Mouse (Mus musculus) lung, embryonic 15.5 days (tissue): ENCODE measurements around the gene Tmed11. TPM values are rescaled to one million over a fixed set of nuclear protein-coding genes. Genes with fewer than 3 reads are reported as not detected.
"Not testable (repeated sequence)": the region's sequence is repeated elsewhere in the genome, so short reads cannot be mapped to it uniquely, and the experiment has no call there.

ENCODE experiments used
- ATAC-seq: fragments of 200-750 bp; cut with Nextera tagmentation; 2 replicates; pipeline ENCODE4 v1.8.0; 2017; ENCODE audit warnings: moderate number of reproducible peaks, borderline replicate concordance; ENCODE audit not compliant: low FRiP score, low TSS enrichment; ENCODE audit errors: extremely low read depth
- H3K27ac ChIP-seq: fragments of 300-500 bp; sonication (generic); 2 replicates; pipeline ENCODE4 v1.5.1; 2015; ENCODE audit warnings: moderate library complexity, mild to moderate bottlenecking, inconsistent platforms
- H3K27me3 ChIP-seq: fragments of 300-500 bp; sonication (generic); 2 replicates; pipeline ENCODE4 v1.6.1; 2015; ENCODE audit warnings: inconsistent platforms
- H3K36me3 ChIP-seq: fragments of 300-500 bp; sonication (generic); 2 replicates; pipeline ENCODE4 v1.6.1; 2015; ENCODE audit warnings: inconsistent platforms
- H3K4me1 ChIP-seq: fragments of 300-500 bp; sonication (generic); 2 replicates; pipeline ENCODE4 v1.6.1; 2015; ENCODE audit warnings: inconsistent platforms
- H3K4me2 ChIP-seq: fragments of 300-500 bp; sonication (generic); 2 replicates; pipeline ENCODE4 v1.6.1; 2015; ENCODE audit warnings: inconsistent platforms, mild to moderate bottlenecking, moderate library complexity
- H3K4me3 ChIP-seq: fragments of 300-500 bp; sonication (generic); 2 replicates; pipeline ENCODE4 v1.5.1; 2015; ENCODE audit warnings: mild to moderate bottlenecking, inconsistent platforms
- H3K9ac ChIP-seq: fragments of 300-500 bp; sonication (generic); 2 replicates; pipeline ENCODE4 v1.6.1; 2015; ENCODE audit warnings: inconsistent platforms
- H3K9me3 ChIP-seq: fragments of 300-500 bp; sonication (generic); 2 replicates; pipeline ENCODE4 v1.6.1; 2016; ENCODE audit warnings: inconsistent platforms
- WGBS: fragments of 180-500 bp; shearing (Covaris S2); methylation state at CpG from one replicate; pipeline ENCODE4 v1.1.7; 2015; 5-methylcytosine and 5-hydroxymethylcytosine counted together
- polyA plus RNA-seq: library from polyadenylated mRNA; unstranded; fragments of >200 nt; fragmentation: Nextera tagmentation; extraction: Ambion mirVana; gene quantifications from 2 replicates; pipeline ENCODE4 v1.2.1, GENCODE M21; 2015

The Tmed11 gene
- not detected in 2 replicates for polyA plus RNA-seq

DNA sequence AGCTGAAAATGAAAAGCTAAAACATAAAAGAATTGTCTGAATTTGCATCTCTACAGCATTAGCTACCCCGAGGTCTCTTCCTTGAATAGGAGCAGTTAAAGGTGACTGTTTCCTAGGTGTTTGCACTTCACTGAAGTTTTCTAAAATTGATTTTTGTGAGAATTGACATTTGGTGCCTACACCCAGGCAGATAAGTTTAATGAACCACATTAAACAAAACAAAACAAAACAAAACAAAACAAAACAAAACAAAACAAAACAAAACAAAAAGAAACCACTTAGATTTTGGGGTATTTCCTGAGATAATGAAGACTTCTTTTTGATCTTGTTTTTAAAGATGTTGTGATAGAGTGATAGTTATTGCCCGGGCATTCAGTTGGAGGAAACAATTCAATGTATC lies at the start of gene Tmed11:
Tmed11 (minus strand) TSS at position 101 of the 400 bp plus-strand sequence.
- 67% methylated on average over 2 of the region's 2 CpGs for WGBS
- ATAC-seq, H3K36me3 ChIP-seq, H3K27me3 ChIP-seq, H3K4me1 ChIP-seq, H3K9me3 ChIP-seq, H3K4me2 ChIP-seq, H3K27ac ChIP-seq, H3K9ac ChIP-seq, H3K4me3 ChIP-seq: not testable (repeated sequence)

DNA sequence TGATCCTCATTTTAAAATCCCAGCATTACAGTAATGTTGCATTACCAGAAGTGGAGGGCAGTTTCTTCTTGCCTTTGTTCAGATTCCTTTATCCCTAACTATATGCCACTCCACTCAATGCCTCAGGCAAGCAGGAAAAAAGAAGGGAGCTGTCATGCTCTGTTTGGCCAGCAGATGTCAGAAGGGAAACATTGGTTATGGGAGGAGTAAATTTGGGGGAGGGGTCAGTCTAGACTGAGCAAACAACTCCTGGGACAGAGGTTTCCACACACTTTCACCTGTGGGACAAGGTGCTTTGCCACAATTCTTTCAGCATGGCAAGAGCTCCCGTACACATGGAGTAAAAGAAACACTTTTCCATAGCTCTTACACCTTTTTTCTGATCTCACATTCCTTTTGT lies 41.0 kb upstream of the Tmed11 start:
- Histone ChIP-seq H3K4me1 (no peaks in the 10 kb centered on the region), H3K27ac (no peak overlapping the region), H3K27me3 (no peaks in the 10 kb centered on the region), H3K36me3 (no peaks in the 10 kb centered on the region), H3K9ac (no peak overlapping the region), H3K4me3 (no peak overlapping the region), H3K4me2 (no peak overlapping the region), H3K9me3 (no peaks in the 10 kb centered on the region)
- 45% methylated on average over 1 of the region's 1 CpGs for WGBS
- no peak for ATAC-seq

DNA sequence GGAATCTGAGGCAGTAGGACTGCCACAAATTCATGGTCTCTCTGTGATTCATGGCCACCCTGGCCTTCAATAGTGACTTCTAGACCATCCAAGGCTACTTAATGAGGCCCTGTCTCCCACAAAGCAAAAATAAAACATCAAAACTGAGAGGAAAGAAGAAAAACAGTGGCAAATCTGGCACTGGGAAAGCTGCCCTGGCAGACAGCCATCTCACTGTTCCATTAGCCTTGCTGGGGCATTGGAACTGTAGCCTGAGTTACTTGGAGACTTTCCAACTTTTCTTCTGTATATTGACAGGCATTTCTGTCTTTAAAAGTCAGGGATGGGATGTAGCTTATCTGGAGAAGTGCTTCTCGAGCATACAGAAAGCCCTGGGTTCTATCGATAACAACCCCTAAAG lies 28.1 kb upstream of the Tmed11 start:
- Histone ChIP-seq H3K36me3 (no peaks in the 10 kb centered on the region), H3K27me3 (no peaks in the 10 kb centered on the region), H3K9me3 (no peaks in the 10 kb centered on the region), H3K9ac (no peak overlapping the region), H3K4me2 (no peak overlapping the region), H3K4me3 (no peak overlapping the region), H3K4me1 (no peaks in the 10 kb centered on the region), H3K27ac (no peak overlapping the region)
- WGBS, result 71% methylated on average over 2 of the region's 2 CpGs
- no peak for ATAC-seq

DNA sequence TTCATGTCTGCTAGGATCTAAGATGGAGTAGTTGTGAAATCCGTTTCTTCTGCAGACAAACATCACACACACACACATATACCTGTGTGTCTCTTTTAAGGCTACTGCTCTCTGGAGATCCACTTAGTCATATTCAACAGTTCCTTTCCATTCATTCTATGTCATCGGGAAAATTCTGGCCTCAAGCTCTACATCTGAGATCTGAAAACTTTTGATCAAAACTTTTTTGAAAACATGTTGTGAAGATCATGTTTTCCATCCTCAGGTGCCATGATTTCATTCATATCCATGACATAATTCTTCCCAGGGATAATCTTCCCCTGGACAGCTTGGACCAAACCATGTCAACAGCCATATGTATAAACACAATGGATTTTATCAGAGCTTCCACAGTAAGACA lies 13.6 kb upstream of the Tmed11 start, which contains the start of gene Vmn2r8:
Vmn2r8 (minus strand) TSS at position 101 of the 400 bp plus-strand sequence.
- WGBS, result 70% methylated on average over 2 of the region's 2 CpGs
- H3K9me3 ChIP-seq, ATAC-seq, H3K4me2 ChIP-seq, H3K27me3 ChIP-seq, H3K9ac ChIP-seq, H3K36me3 ChIP-seq, H3K27ac ChIP-seq, H3K4me3 ChIP-seq, H3K4me1 ChIP-seq: not testable (repeated sequence)

DNA sequence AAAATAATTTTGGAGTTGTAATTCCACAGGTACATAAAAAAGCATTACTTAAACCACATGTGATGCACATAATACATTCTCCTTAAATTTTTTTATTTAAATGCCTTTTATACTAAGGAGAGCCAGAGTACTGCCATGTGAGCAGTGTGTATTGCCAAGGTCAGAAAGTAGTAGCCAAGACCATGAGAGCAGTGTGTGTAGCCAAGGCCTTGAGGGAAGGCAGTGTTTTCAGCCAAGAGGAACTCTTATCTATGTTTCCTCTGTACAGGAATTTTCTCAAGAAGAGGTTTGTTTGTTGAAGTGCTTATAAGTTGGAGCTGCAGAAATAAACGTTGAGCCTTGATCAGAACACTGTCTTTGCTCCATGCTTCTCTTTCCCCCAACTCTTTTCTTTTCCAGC lies 8.5 kb upstream of the Tmed11 start:
- no peak overlapping the region for H3K4me3 ChIP-seq
- H3K36me3 ChIP-seq, result no peaks in the 10 kb centered on the region
- H3K9me3 ChIP-seq, result no peaks in the 10 kb centered on the region
- no peak overlapping the region for H3K27ac ChIP-seq
- H3K27me3 ChIP-seq, result no peaks in the 10 kb centered on the region
- no peak overlapping the region for H3K4me2 ChIP-seq
- no peak overlapping the region for H3K9ac ChIP-seq
- WGBS, result 12% methylated on average over 1 of the region's 1 CpGs
- no peak; the same call in 1 of the 2 replicates for ATAC-seq
- no peaks in the 10 kb centered on the region for H3K4me1 ChIP-seq

DNA sequence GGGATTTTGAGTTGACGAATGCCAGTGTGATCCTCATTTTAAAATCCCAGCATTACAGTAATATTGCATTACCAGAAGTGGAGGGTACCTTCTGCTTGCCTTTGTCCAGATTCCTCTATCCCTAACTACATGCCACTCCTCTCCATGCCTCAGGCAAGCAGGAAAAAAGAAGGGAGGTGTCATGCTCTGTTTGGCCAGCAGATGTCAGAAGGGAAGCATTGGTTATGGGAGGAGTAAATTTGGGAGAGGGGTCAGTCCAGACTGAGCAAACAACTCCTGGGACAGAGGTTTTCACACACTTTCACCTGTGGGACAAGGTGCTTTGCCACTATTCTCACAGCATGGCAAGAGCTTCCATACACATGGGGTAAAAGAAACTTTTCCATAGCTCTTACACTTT lies 4.8 kb downstream of the Tmed11 start:
- H3K36me3 ChIP-seq, ATAC-seq, H3K9me3 ChIP-seq, H3K4me3 ChIP-seq, H3K27ac ChIP-seq, H3K27me3 ChIP-seq, H3K9ac ChIP-seq, H3K4me1 ChIP-seq, H3K4me2 ChIP-seq: not testable (repeated sequence)
- WGBS, result 40% methylated on average over 1 of the region's 1 CpGs

DNA sequence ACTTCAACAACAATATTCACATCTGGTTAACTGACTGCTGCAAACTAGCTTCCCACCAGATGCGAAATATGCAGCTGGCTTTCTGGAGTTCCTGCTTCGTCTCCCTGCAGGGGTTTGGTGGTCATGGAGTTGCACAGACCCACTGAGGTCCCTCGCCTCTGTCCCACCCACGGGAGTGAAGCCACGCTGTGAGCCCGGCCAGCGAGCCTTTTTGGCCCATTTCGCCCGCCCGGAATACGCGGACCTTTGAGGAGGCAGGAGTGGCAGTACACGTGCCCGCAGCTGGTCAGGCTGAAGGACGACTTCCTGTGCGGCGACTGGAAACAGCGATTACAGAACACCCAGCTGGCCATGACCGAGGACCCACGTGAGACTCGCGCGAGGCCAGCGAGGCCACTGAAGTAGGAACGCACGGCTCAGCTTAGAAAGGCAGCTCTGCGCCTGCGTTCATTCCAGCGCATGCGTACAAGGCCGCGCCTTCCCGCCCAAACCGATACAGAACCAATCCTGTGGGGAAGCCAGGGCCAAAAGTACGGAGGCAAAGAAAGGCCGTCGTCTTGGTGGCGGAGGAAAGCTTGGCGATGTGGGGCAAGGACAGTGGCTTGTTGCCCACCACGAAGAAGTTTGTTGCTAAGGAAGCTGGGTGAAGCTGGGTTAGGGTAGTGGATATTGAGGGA lies 20.4 kb downstream of the Tmed11 start, which contains the start of gene Rnf212:
Rnf212 (minus strand) TSS at position 353 of the 677 bp plus-strand sequence.
- Histone ChIP-seq H3K27ac (no peak within 1 kb of the TSS), H3K9me3 (no peaks in the 10 kb centered on the region), H3K4me2 (no peak within 1 kb of the TSS), H3K9ac (no peak within 1 kb of the TSS), H3K36me3 (no peaks in the 10 kb centered on the region), H3K4me1 (no peaks in the 10 kb centered on the region), H3K27me3 (no peaks in the 10 kb centered on the region), H3K4me3 (no peak within 1 kb of the TSS)
- 74% methylated on average over 40 of the region's 40 CpGs for WGBS
- ATAC-seq, result no peak

DNA sequence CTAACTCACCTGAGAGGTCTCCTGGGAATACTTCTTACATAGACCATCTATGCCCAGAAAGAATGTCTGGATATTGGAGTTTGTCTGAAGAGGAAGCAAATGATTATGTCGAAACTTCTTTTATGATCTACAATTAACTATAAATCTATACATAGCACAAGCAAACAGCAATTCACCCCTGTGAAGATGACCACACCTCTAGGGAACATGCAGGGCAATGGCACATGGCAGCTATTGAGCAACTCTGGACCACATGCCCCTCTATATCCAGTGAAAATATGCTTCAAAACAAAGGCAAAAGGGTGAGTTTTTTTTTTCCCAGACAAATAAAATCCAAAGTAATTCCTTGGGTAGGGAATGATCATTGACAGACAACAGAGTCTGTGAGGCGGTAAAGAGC lies 35.2 kb downstream of the Tmed11 start:
- Histone ChIP-seq H3K36me3 (no peaks in the 10 kb centered on the region), H3K27me3 (no peaks in the 10 kb centered on the region), H3K4me2 (no peak overlapping the region), H3K9me3 (no peaks in the 10 kb centered on the region), H3K27ac (no peak overlapping the region), H3K4me3 (no peak overlapping the region), H3K9ac (no peak overlapping the region), H3K4me1 (no peaks in the 10 kb centered on the region)
- no peak for ATAC-seq
- 77% methylated on average over 2 of the region's 2 CpGs for WGBS

DNA sequence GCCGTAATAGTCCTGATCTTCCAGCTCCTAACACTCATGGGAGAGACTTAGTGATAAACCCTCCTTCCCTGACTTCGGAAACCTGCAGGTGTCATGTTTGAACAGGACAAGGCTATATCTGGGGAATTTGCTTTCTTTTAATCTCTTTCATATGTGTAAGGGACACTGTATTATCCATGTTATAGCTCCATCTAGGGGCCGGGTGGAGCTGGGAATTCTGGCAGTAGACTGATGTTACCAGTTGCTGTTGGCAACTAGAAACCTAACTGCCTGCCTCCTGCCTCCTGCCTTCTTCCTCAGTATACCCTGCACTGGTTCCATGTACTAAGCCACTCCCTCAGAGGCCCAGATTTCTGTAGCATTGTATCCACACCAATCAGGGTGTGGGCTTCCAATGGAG lies 36.8 kb downstream of the Tmed11 start:
- no peak for ATAC-seq
- H3K4me3 ChIP-seq, result no peak overlapping the region
- no peaks in the 10 kb centered on the region for H3K36me3 ChIP-seq
- H3K27ac ChIP-seq, result no peak overlapping the region
- no peaks in the 10 kb centered on the region for H3K27me3 ChIP-seq
- WGBS, result 38% methylated on average over 3 of the region's 3 CpGs
- no peaks in the 10 kb centered on the region for H3K9me3 ChIP-seq
- no peak overlapping the region for H3K9ac ChIP-seq
- H3K4me2 ChIP-seq, result no peak overlapping the region
- H3K4me1 ChIP-seq, result no peaks in the 10 kb centered on the region

DNA sequence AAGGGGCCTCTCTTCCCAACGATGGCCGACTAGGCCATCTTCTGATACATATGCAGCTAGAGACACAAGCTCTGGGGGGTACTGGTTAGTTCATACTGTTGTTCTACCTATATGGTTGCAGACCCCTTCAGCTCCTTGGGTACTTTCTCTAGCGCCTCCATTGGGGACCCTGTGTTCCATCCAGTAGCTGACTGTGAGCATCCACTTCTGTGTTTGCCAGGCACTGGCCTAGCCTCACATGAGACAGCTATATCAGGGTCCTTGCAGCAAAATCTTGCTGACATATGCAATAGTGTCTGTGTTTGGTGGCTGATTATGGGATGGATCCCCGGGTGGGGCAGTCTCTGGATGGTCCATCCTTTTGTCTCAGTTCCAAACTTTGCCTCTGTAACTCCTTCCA lies 43.9 kb downstream of the Tmed11 start:
- not testable (repeated sequence) for H3K4me2 ChIP-seq, H3K4me1 ChIP-seq, H3K27ac ChIP-seq, H3K9ac ChIP-seq, H3K36me3 ChIP-seq, H3K4me3 ChIP-seq, H3K9me3 ChIP-seq, ATAC-seq, H3K27me3 ChIP-seq
- WGBS, result 72% methylated on average over 4 of the region's 4 CpGs

DNA sequence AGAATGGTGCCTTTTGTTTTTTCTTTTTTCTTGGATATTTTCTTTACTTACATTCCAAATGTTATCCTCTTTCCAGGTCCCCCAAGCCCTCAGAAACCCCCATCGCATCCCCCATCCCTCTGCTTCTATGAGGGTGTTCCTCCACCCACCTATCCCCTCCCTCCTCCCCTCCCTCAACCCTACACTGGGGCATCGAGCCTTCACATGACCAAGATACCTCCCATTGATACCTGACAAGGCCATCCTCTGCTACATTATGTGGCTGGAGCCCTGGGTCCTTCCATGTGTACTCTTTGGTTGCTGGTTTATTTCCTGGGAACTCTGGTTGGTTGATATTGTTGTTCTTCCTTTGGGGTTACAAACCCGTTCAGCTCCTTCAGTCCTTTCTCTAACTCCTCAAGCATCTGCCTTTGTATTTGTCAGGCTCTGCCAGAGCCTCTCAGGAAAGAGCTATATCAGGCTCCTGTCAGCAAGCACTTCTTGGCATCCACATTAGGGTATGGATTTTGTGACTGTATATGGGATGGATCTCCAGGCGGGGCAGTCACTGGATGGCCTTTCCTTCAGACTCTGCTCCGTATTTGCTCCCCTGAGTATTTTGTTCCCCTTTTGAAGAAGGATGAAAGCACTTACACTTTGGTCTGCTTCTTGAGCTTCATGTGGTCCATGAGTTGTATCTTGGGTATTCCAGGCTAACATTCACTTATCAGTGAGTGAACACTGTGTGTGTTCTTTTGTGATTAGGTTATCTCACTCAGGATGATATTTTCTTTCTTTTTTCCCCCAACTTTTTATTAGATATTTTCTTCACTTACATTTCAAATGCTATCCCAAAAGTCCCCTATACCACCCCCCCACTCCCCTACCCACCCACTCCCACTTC lies 44.6 kb downstream of the Tmed11 start:
- 73% methylated on average over 5 of the region's 5 CpGs for WGBS
- no peaks in the 10 kb centered on the region for H3K27me3 ChIP-seq

DNA sequence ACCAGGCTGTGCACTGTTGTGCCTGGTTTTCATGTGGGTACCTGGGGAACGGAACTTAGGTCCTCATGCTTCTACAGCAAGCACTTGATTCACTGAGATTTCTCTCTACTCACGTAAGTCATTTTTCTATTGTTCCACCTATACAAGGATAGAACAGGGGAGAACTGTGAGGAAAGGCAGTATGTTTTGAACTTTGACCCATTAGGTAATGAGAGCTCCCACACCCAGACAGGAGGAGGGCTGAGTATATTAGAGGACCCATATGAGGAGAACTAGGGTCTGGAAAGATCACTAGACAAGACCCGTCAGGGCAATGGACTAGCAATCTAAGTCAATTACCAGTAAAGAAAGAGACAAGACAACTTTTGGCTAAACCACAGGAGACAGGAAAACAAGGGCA lies 50.5 kb downstream of the Tmed11 start:
- Histone ChIP-seq H3K4me3 (no peak overlapping the region), H3K27ac (no peak overlapping the region), H3K9me3 (no peaks in the 10 kb centered on the region), H3K9ac (no peak overlapping the region), H3K4me2 (no peak overlapping the region), H3K36me3 (no peaks in the 10 kb centered on the region), H3K27me3 (no peaks in the 10 kb centered on the region), H3K4me1 (no peaks in the 10 kb centered on the region)
- 77% methylated on average over 3 of the region's 3 CpGs for WGBS
- ATAC-seq, result no peak

More for the DNA sequence above, 44.6 kb downstream of the Tmed11 start:
- no peaks in the 10 kb centered on the region for H3K4me1 ChIP-seq
- H3K27ac ChIP-seq, result no peak overlapping the region
- ATAC-seq, result no peak
- no peaks in the 10 kb centered on the region for H3K9me3 ChIP-seq
- H3K4me3 ChIP-seq, result no peak overlapping the region
- no peak overlapping the region for H3K9ac ChIP-seq
- no peak overlapping the region for H3K4me2 ChIP-seq
- H3K36me3 ChIP-seq, result no peaks in the 10 kb centered on the region
